Mouse (Mus musculus) kidney, adult 2 months (tissue): Measurements from ENCODE around the gene Hsd11b2. TPM values are rescaled to one million over a fixed set of nuclear protein-coding genes. Genes with fewer than 3 reads are reported as not detected.

Source experiments
- DNase-seq: peaks from one replicate; pipeline ENCODE4 v3.0.0; 2021
- H3K27ac ChIP-seq: fragments of 200-500 bp; 2 replicates; pipeline ENCODE4 v1.5.1; 2012; ENCODE audit warnings: low read depth, low read length, control low read depth, inconsistent platforms; ENCODE audit not compliant: insufficient read depth
- H3K27me3 ChIP-seq: fragments of 200-500 bp; replicated peaks from 2 replicates; pipeline ENCODE4 v1.6.1; 2012; ENCODE audit warnings: mild to moderate bottlenecking, moderate library complexity, low read length, inconsistent platforms; ENCODE audit not compliant: control insufficient read depth, insufficient read depth
- H3K36me3 ChIP-seq: fragments of 200-500 bp; 2 replicates; pipeline ENCODE4 v1.6.1; 2012; ENCODE audit warnings: mild to moderate bottlenecking, moderate library complexity, low read length, inconsistent platforms; ENCODE audit not compliant: control insufficient read depth, insufficient read depth
- H3K4me1 ChIP-seq: fragments of 200-500 bp; 2 replicates; pipeline ENCODE4 v1.6.1; 2011; ENCODE audit warnings: low read length; ENCODE audit not compliant: control insufficient read depth, insufficient read depth
- H3K4me3 ChIP-seq: fragments of 200-500 bp; 2 replicates; pipeline ENCODE4 v1.5.1; 2011; ENCODE audit warnings: mild to moderate bottlenecking, low read depth, low read length, control low read depth; ENCODE audit not compliant: insufficient read depth
- CTCF ChIP-seq: fragments of 200-500 bp; conservative IDR thresholded peaks from 2 replicates; pipeline ENCODE4 v1.5.1; 2011; ENCODE audit warnings: low read depth, mild to moderate bottlenecking, control low read depth, low read length, moderate library complexity, mixed read lengths; ENCODE audit not compliant: insufficient read depth, insufficient read length
- POLR2A ChIP-seq: fragments of 200-500 bp; IDR thresholded peaks from one replicate; pipeline ENCODE4 v1.6.1; 2011; ENCODE audit warnings: low read depth, low read length, control low read depth
- WGBS: fragments of 180-500 bp; shearing (Covaris S2); methylation state at CpG from one replicate; pipeline ENCODE4 v1.1.7; 2018; 5-methylcytosine and 5-hydroxymethylcytosine counted together
- polyA plus RNA-seq: library from polyadenylated mRNA; depleted of rRNA; stranded (reverse); fragments of >200 nt; gene quantifications from 2 replicates; pipeline ENCODE4 v1.2.3, GENCODE M21; 2012

Gene Hsd11b2
- polyA plus RNA-seq, 1 experiment, result 310 TPM

- TF ChIP-seq CTCF (no peak), POLR2A (no peak)
- peak overlapping the region; percentile 45 for H3K4me3 ChIP-seq
- H3K27ac ChIP-seq, result peak overlapping the region; percentile 20
These were observed 1.0 kb downstream of the Hsd11b2 start for GRCm38 (mm10) chr8:105519591-105519990.

GRCm38 (mm10) chr8:105520521-105520920 is 2.0 kb downstream of the Hsd11b2 start:
- no peak for DNase-seq
- H3K27me3 ChIP-seq, result no peaks in the 10 kb centered on the region
- H3K36me3 ChIP-seq, result peaks cover 2% of the 10 kb centered on the region; the same call in 1 of the 2 replicates
- H3K27ac ChIP-seq, result no peak overlapping the region
- peaks cover 10% of the 10 kb centered on the region; the same call in 1 of the 2 replicates for H3K4me1 ChIP-seq
- H3K4me3 ChIP-seq, result peak overlapping the region; percentile 16
- WGBS, result 71% methylated on average over 5 of the region's 5 CpGs
- TF ChIP-seq POLR2A (no peak), CTCF (no peak)

More at GRCm38 (mm10) chr8:105519591-105519990, 1.0 kb downstream of the Hsd11b2 start:
- 25% methylated on average over 2 of the region's 2 CpGs for WGBS
- no peak for DNase-seq
- Histone ChIP-seq H3K27me3 (no peaks in the 10 kb centered on the region), H3K36me3 (peaks cover 2% of the 10 kb centered on the region; the same call in 1 of the 2 replicates), H3K4me1 (peaks cover 10% of the 10 kb centered on the region; the same call in 1 of the 2 replicates)

GRCm38 (mm10) chr8:105521061-105521460 is 2.5 kb downstream of the Hsd11b2 start:
- H3K4me3 ChIP-seq, result peak overlapping the region; percentile 16; the same call in 1 of the 2 replicates
- peaks cover 2% of the 10 kb centered on the region; the same call in 1 of the 2 replicates for H3K36me3 ChIP-seq
- no peak for TF ChIP-seq CTCF
- TF ChIP-seq POLR2A, result no peak
- H3K4me1 ChIP-seq, result peaks cover 10% of the 10 kb centered on the region; the same call in 1 of the 2 replicates
- no peaks in the 10 kb centered on the region for H3K27me3 ChIP-seq
- no peak overlapping the region for H3K27ac ChIP-seq
- WGBS, result 32% methylated on average over 3 of the region's 3 CpGs
- DNase-seq, result no peak

GRCm38 (mm10) chr8:105521995-105522769 is 3.6 kb downstream of the Hsd11b2 start:
- no peak for TF ChIP-seq POLR2A
- no peak for TF ChIP-seq CTCF
- H3K4me3 ChIP-seq, result no peak overlapping the region; the same call in 1 of the 2 replicates
- DNase-seq, result no peak
- H3K27ac ChIP-seq, result no peak overlapping the region; the same call in 1 of the 2 replicates
- peaks cover 2% of the 10 kb centered on the region for H3K36me3 ChIP-seq
- 77% methylated on average over 21 of the region's 21 CpGs for WGBS
- peaks cover 10% of the 10 kb centered on the region; the same call in 1 of the 2 replicates for H3K4me1 ChIP-seq
- H3K27me3 ChIP-seq, result no peaks in the 10 kb centered on the region

GRCm38 (mm10) chr8:105522890-105523289 is 4.3 kb downstream of the Hsd11b2 start:
- 49% methylated on average over 9 of the region's 9 CpGs for WGBS
- DNase-seq, result no peak
- no peak overlapping the region for H3K4me3 ChIP-seq
- H3K27me3 ChIP-seq, result no peaks in the 10 kb centered on the region
- peaks cover 2% of the 10 kb centered on the region for H3K36me3 ChIP-seq
- H3K4me1 ChIP-seq, result peaks cover 8% of the 10 kb centered on the region; the same call in 1 of the 2 replicates
- H3K27ac ChIP-seq, result no peak overlapping the region; the same call in 1 of the 2 replicates
- TF ChIP-seq CTCF (no peak), POLR2A (no peak)

GRCm38 (mm10) chr8:105527110-105527509 is 8.6 kb downstream of the Hsd11b2 start:
- H3K27ac ChIP-seq, result peak overlapping the region; percentile 59
- no peak overlapping the region for H3K4me3 ChIP-seq
- peaks cover 2% of the 10 kb centered on the region for H3K36me3 ChIP-seq
- no peaks in the 10 kb centered on the region for H3K27me3 ChIP-seq
- peaks cover 4% of the 10 kb centered on the region; the same call in 1 of the 2 replicates for H3K4me1 ChIP-seq
- WGBS, result 57% methylated on average over 2 of the region's 2 CpGs
- TF ChIP-seq CTCF, result no peak
- TF ChIP-seq POLR2A, result no peak
- DNase-seq, result peak; percentile 83

- H3K27ac ChIP-seq, result peak overlapping the region; percentile 6; the same call in 1 of the 2 replicates
- 95% methylated on average over 1 of the region's 1 CpGs for WGBS
- no peaks in the 10 kb centered on the region for H3K27me3 ChIP-seq
- no peak for DNase-seq
- H3K4me1 ChIP-seq, result peaks cover 4% of the 10 kb centered on the region; the same call in 1 of the 2 replicates
- H3K36me3 ChIP-seq, result peaks cover 2% of the 10 kb centered on the region
- TF ChIP-seq CTCF (no peak), POLR2A (no peak)
- no peak overlapping the region for H3K4me3 ChIP-seq
These were observed 9.7 kb downstream of the Hsd11b2 start for GRCm38 (mm10) chr8:105528206-105528605.
